Mouse (Mus musculus): ENCODE results near the gene Ptcd3.

- TF ChIP-seq CTCF (IDR thresholded peaks at IDR 0.05) (no peak), EP300 (IDR thresholded peaks at IDR 0.05) (no peak)
Measured at GRCm38 (mm10) chr6:71836811-71837210, 71.7 kb downstream of the Ptcd3 start.
